In the genomic region with DNA sequence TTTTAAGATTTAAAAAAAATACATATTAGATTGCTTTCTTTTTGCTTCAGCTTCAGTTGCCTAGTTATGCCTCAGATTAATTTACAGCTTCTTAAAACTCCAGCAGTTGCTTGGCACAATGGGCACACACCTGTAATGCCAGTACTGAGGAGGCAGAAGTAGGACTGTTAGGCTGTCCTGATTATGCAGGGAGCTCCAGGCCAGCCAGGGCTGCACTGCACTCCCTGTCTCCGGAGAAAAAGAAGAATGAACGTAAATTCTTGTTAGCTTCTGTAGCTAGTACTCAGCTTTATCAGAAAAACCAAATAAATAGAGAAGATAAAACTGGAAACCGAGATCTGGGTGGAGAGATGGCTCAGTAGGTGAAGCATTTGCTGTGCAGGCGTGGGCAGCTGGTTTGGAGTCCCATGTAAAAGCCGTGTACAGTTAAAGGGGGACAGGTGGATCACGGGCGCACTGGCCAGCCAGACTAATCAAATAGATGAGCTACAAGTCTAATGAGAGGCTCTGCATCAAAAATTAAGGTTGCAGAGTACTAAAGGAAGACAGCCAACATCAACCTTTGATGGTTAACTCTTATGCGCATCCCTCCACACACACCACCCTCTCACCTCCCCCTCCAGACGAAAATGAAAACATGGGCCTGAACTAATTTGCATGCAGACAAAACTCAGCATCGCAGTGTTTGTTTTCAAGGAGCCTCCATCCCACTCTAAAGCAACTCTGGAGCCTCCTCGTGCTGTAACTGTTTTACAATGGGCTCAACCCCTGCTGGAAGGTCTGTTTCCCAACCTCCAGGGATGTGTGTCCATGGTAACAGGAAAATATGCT, we compare ENCODE assay signal across 8 mouse cellular contexts. TPM values are rescaled to one million over a fixed set of nuclear protein-coding genes. Genes with fewer than 3 reads are reported as not detected.
DNase-seq lines count a peak whose midpoint lies in the region; ATAC-seq lines count a peak whose summit lies in the region.

No protein-coding gene starts in this region.

- H3K36me3 ChIP-seq in hindbrain, embryonic 16.5 days (ENCODE audit: control insufficient read depth, insufficient read depth, low read length) = no peaks in the 10 kb centered on the region

- H3K27me3 ChIP-seq in hindbrain, embryonic 16.5 days (replicated peaks; ENCODE audit: control insufficient read depth, insufficient read depth, low read length) = no peaks in the 10 kb centered on the region

- ATAC-seq in hindbrain, embryonic 16.5 days = peak; percentile 75

- H3K27ac ChIP-seq in hindbrain, embryonic 16.5 days (ENCODE audit: low read depth, low read length) = peak overlapping the region; percentile 61

- WGBS in hindbrain, embryonic 16.5 days = 11% methylated on average over 11 of the region's 11 CpGs

- DNase-seq in gastrocnemius, adult 18-20 months (ENCODE audit: low spot score) = peak; percentile 53
- DNase-seq in gastrocnemius, postnatal 10 days = no peak
- DNase-seq in lung, postnatal 10 days = peak; percentile 6
- DNase-seq in lung, postnatal 4 days = no peak
- DNase-seq in telencephalon, adult 2 months (ENCODE audit: low read depth, low spot score) = peak; percentile 65
- DNase-seq in urinary bladder, postnatal 36 days (ENCODE audit: low spot score in 2 of 2) = no peak
- DNase-seq in spleen, postnatal 4 days (ENCODE audit: low spot score in 2 of 2) = no peak

- no peak overlapping the region for H3K4me3 ChIP-seq in hindbrain, embryonic 16.5 days (ENCODE audit: low read length)

- no peaks in the 10 kb centered on the region for H3K9me3 ChIP-seq in hindbrain, embryonic 16.5 days (ENCODE audit: control insufficient read depth, low read length)

- peaks cover 12% of the 10 kb centered on the region for H3K4me1 ChIP-seq in hindbrain, embryonic 16.5 days (ENCODE audit: control insufficient read depth, insufficient read depth, low read depth, low read length)

- H3K9ac ChIP-seq in hindbrain, embryonic 16.5 days (ENCODE audit: low read depth, low read length) = no peak overlapping the region; the same call in 1 of the 2 replicates

- H3K4me2 ChIP-seq in hindbrain, embryonic 16.5 days (ENCODE audit: low read length) = peak overlapping the region; percentile 28

RNA-seq across cellular contexts. Expression of gene Tppp3, which starts 25.8 kb away (rescaled TPM):
- 10 to 100 TPM; 47.9 to 56.7 TPM for total RNA-seq in gastrocnemius, adult 18-20 months (2021)
- total RNA-seq in gastrocnemius, postnatal 10 days (2021) = 100 to 1,000 TPM; 260 to 285 TPM
- 246 and 256 TPM in 2 replicates for polyA plus RNA-seq in hindbrain, embryonic 16.5 days (2015; fragmentation: Nextera tagmentation; extraction: Ambion mirVana)

RNA-seq across cellular contexts. Expression of gene Lrrc36, which starts 32.1 kb away (rescaled TPM):
- under 1 TPM; 0.41 to 0.64 TPM for total RNA-seq in gastrocnemius, adult 18-20 months (2021)
- 1 to 10 TPM in 1 of 2 experiments, under 1 TPM in 1; 0.93 to 1.1 TPM for total RNA-seq in gastrocnemius, postnatal 10 days (2021)
- 0.44 and 0.60 TPM in 2 replicates for polyA plus RNA-seq in hindbrain, embryonic 16.5 days (2015; fragmentation: Nextera tagmentation; extraction: Ambion mirVana)

RNA-seq across cellular contexts. Expression of gene Kctd19, which starts 32.2 kb away (rescaled TPM):
- under 1 TPM in 1 of 2 experiments, not detected in 1; 0.21 TPM for total RNA-seq in gastrocnemius, adult 18-20 months (2021)
- total RNA-seq in gastrocnemius, postnatal 10 days (2021) = under 1 TPM in 1 of 2 experiments, not detected in 1; 0.07 TPM
- polyA plus RNA-seq in hindbrain, embryonic 16.5 days (2015; fragmentation: Nextera tagmentation; extraction: Ambion mirVana) = 0.27 TPM in 1 of 2 replicates, not detected in the other

RNA-seq across cellular contexts. Expression of gene Zdhhc1, which starts 51.2 kb away (rescaled TPM):
- 10 to 100 TPM; 10.3 to 11.6 TPM for total RNA-seq in gastrocnemius, adult 18-20 months (2021)
- total RNA-seq in gastrocnemius, postnatal 10 days (2021) = 10 to 100 TPM; 10.9 to 15.9 TPM
- 39.0 and 40.2 TPM in 2 replicates for polyA plus RNA-seq in hindbrain, embryonic 16.5 days (2015; fragmentation: Nextera tagmentation; extraction: Ambion mirVana)

Comparison
In these comparisons a context has a peak if more than half of its experiments do, and no peak if none do; other contexts are left out.
1. DNase-seq: peak in gastrocnemius, adult 18-20 months (single experiment), lung, postnatal 10 days (single experiment) and telencephalon, adult 2 months (single experiment); none in gastrocnemius, postnatal 10 days (single experiment), lung, postnatal 4 days (0 of 2), urinary bladder, postnatal 36 days (0 of 2) and spleen, postnatal 4 days (0 of 2).
2. RNA of gene Tppp3, which starts 25.8 kb away (total RNA-seq): 260 to 285 TPM in gastrocnemius, postnatal 10 days; 47.9 to 56.7 TPM in gastrocnemius, adult 18-20 months; every median in the first group is over 4 times any median in the second.